Mouse (Mus musculus) liver, embryonic 14.5 days (tissue): Measurements from ENCODE around the gene Larp4b. TPM values are rescaled to one million over a fixed set of nuclear protein-coding genes. Genes with fewer than 3 reads are reported as not detected.

ENCODE experiments used
- ATAC-seq: fragments of 200-750 bp; cut with Nextera tagmentation; 2 replicates; pipeline ENCODE4 v1.8.0; 2017; ENCODE audit warnings: moderate number of reproducible peaks, mild to moderate bottlenecking, moderate library complexity; ENCODE audit not compliant: insufficient read depth
- DNase-seq, 3 experiments: peaks; one replicate each; pipeline ENCODE4 v3.0.0-alpha.2; 2012 to 2013; ENCODE audit warnings: low read depth in 3 of 3, low spot score in 3 of 3
- H3K27ac ChIP-seq: fragments of 300-500 bp; sonication (generic); 2 replicates; pipeline ENCODE4 v1.5.1; 2014; ENCODE audit warnings: moderate library complexity, mild to moderate bottlenecking, control low read depth, inconsistent platforms
- H3K27me3 ChIP-seq: fragments of 300-500 bp; sonication (generic); 2 replicates; pipeline ENCODE4 v1.6.1; 2014; ENCODE audit warnings: mild to moderate bottlenecking, low read length, moderate library complexity; ENCODE audit not compliant: control insufficient read depth, insufficient read depth
- H3K36me3 ChIP-seq: fragments of 300-500 bp; sonication (generic); replicated peaks from 2 replicates; pipeline ENCODE4 v1.6.1; 2014; ENCODE audit warnings: low read depth; ENCODE audit not compliant: control insufficient read depth, insufficient read depth
- H3K4me1 ChIP-seq, 2 experiments: fragments of 200-500 bp in 1 of 2; fragments of 300-500 bp in 1 of 2; sonication (generic) in 1 of 2; replicated peaks; 2 replicates each; pipeline ENCODE4 v1.6.1; 2012 to 2014; ENCODE audit warnings: antibody characterized with exemption in 1 of 2, inconsistent platforms in 1 of 2, low read length in 1 of 2; ENCODE audit not compliant: control insufficient read depth in 2 of 2, insufficient read depth in 2 of 2
- H3K4me2 ChIP-seq: fragments of 300-500 bp; sonication (generic); 2 replicates; pipeline ENCODE4 v1.6.1; 2014; ENCODE audit warnings: low read depth, mild to moderate bottlenecking, control low read depth, moderate library complexity
- H3K4me3 ChIP-seq, 2 experiments: fragments of 200-500 bp in 1 of 2; fragments of 300-500 bp in 1 of 2; sonication (generic) in 1 of 2; 2 replicates each; pipeline ENCODE4 v1.5.1; 2012 to 2014; ENCODE audit warnings: low read depth in 2 of 2, low read length in 2 of 2, mild to moderate bottlenecking in 2 of 2, control low read depth in 1 of 2, inconsistent platforms in 1 of 2, moderate library complexity in 1 of 2; ENCODE audit not compliant: insufficient read depth in 1 of 2
- H3K9ac ChIP-seq: fragments of 300-500 bp; sonication (generic); replicated peaks from 2 replicates; pipeline ENCODE4 v1.6.1; 2014; ENCODE audit warnings: mild to moderate bottlenecking, control low read depth, moderate library complexity
- H3K9me3 ChIP-seq: fragments of 300-500 bp; sonication (generic); 2 replicates; pipeline ENCODE4 v1.6.1; 2016; ENCODE audit warnings: low read length, mixed read lengths; ENCODE audit not compliant: control insufficient read depth
- CTCF ChIP-seq: IDR thresholded peaks from 2 replicates; pipeline ENCODE4 v1.5.1; 2016; ENCODE audit warnings: antibody characterized with exemption, low read depth, control low read depth
- EP300 ChIP-seq: IDR thresholded peaks from 2 replicates; pipeline ENCODE4 v1.6.1; 2016; ENCODE audit warnings: antibody characterized with exemption, low read depth
- WGBS: fragments of 180-500 bp; shearing (Covaris S2); extraction: QIAGEN DNeasy Blood & Tissue Kit; methylation state at CpG from one replicate; pipeline ENCODE4 v1.1.7; 2014; ENCODE audit not compliant: insufficient replicate concordance; 5-methylcytosine and 5-hydroxymethylcytosine counted together
- polyA plus RNA-seq, 2 experiments: library from polyadenylated mRNA; depleted of rRNA in 1 of 2; stranded (reverse) in 1 of 2; unstranded in 1 of 2; fragments of >200 nt; fragmentation: Nextera tagmentation in 1 of 2; extraction: Ambion mirVana in 1 of 2; gene quantifications; 2 replicates each; pipeline versions ENCODE4 v1.2.1 to v1.2.3; 2012 to 2014

Gene Larp4b
- polyA plus RNA-seq, 2 experiments = 16.5 to 27.7 TPM

GRCm38 (mm10) chr13:9181106-9181505, 87.4 kb downstream of the Larp4b start:
- no peaks in the 10 kb centered on the region; a peak in 1 of 4 replicates for H3K4me1 ChIP-seq
- no peak for TF ChIP-seq CTCF
- TF ChIP-seq EP300 = no peak
- H3K27ac ChIP-seq = no peak overlapping the region
- no peaks in the 10 kb centered on the region for H3K36me3 ChIP-seq
- H3K4me2 ChIP-seq = no peak overlapping the region
- H3K9me3 ChIP-seq = no peaks in the 10 kb centered on the region
- no peak for DNase-seq
- 74% methylated on average over 6 of the region's 6 CpGs for WGBS
- H3K9ac ChIP-seq = no peak overlapping the region
- no peaks in the 10 kb centered on the region for H3K27me3 ChIP-seq
- no peak overlapping the region for H3K4me3 ChIP-seq
- ATAC-seq = no peak

- ATAC-seq = no peak
- Histone ChIP-seq H3K4me1 (no peaks in the 10 kb centered on the region; a peak in 1 of 4 replicates), H3K27ac (no peak overlapping the region), H3K4me3 (no peak overlapping the region), H3K36me3 (no peaks in the 10 kb centered on the region), H3K9ac (no peak overlapping the region), H3K9me3 (no peaks in the 10 kb centered on the region), H3K4me2 (no peak overlapping the region), H3K27me3 (no peaks in the 10 kb centered on the region)
- no peak for TF ChIP-seq EP300
- TF ChIP-seq CTCF = peak; percentile 80
- DNase-seq = peak; percentile 29 to 43 (median 41)
- 14% methylated on average over 11 of the region's 11 CpGs for WGBS
Observed at GRCm38 (mm10) chr13:9181666-9182264, 88.1 kb downstream of the Larp4b start.

GRCm38 (mm10) chr13:9184281-9184680, 90.6 kb downstream of the Larp4b start:
- no peak overlapping the region for H3K9ac ChIP-seq
- 72% methylated on average over 6 of the region's 6 CpGs for WGBS

GRCm38 (mm10) chr13:9184716-9185115, 91.0 kb downstream of the Larp4b start:
- DNase-seq (no peak), ATAC-seq (no peak)
- H3K4me2 ChIP-seq = no peak overlapping the region
- H3K4me1 ChIP-seq = no peaks in the 10 kb centered on the region; a peak in 1 of 4 replicates
- 81% methylated on average over 6 of the region's 6 CpGs for WGBS
- no peaks in the 10 kb centered on the region for H3K36me3 ChIP-seq
- no peak overlapping the region for H3K4me3 ChIP-seq
- no peaks in the 10 kb centered on the region for H3K27me3 ChIP-seq
- H3K27ac ChIP-seq = no peak overlapping the region
- no peak overlapping the region for H3K9ac ChIP-seq
- no peaks in the 10 kb centered on the region for H3K9me3 ChIP-seq
- no peak for TF ChIP-seq CTCF
- TF ChIP-seq EP300 = no peak

More at GRCm38 (mm10) chr13:9184281-9184680, 90.6 kb downstream of the Larp4b start:
- Histone ChIP-seq H3K27me3 (no peaks in the 10 kb centered on the region), H3K36me3 (no peaks in the 10 kb centered on the region), H3K4me3 (no peak overlapping the region), H3K4me2 (no peak overlapping the region), H3K9me3 (no peaks in the 10 kb centered on the region), H3K27ac (no peak overlapping the region), H3K4me1 (no peaks in the 10 kb centered on the region; a peak in 1 of 4 replicates)
- DNase-seq (no peak), ATAC-seq (no peak)
- no peak for TF ChIP-seq EP300
- TF ChIP-seq CTCF = no peak

GRCm38 (mm10) chr13:9187156-9187555, 93.5 kb downstream of the Larp4b start:
- no peak for TF ChIP-seq CTCF
- TF ChIP-seq EP300 = no peak
- Histone ChIP-seq H3K4me3 (no peak overlapping the region), H3K9me3 (no peaks in the 10 kb centered on the region), H3K27ac (no peak overlapping the region), H3K27me3 (no peaks in the 10 kb centered on the region), H3K9ac (no peak overlapping the region), H3K36me3 (no peaks in the 10 kb centered on the region), H3K4me1 (no peaks in the 10 kb centered on the region; a peak in 1 of 4 replicates), H3K4me2 (no peak overlapping the region)
- DNase-seq (no peak), ATAC-seq (no peak)
- 61% methylated on average over 7 of the region's 7 CpGs for WGBS
